Mouse (Mus musculus): ENCODE results near the gene Cd69.

The Cd69 gene

GRCm38 (mm10) chr6:129275220-129275619 is at the start of gene Cd69:
Gene Cd69, minus strand, starts transcription at chr6:129275436.
- CTCF ChIA-PET: interaction anchor here (0.7 kb wide), 1 partner anchor 16 kb away, joined by 3 read pairs; no protein-coding TSS in a partner anchor

GRCm38 (mm10) chr6:129319331-129319730 is 44.1 kb upstream of the Cd69 start:
- CTCF ChIA-PET: interaction anchor here (0.6 kb wide), 1 partner anchor 54 kb away, joined by 3 read pairs; no protein-coding TSS in a partner anchor

- CTCF ChIA-PET: interaction anchor here (1.1 kb wide), 1 partner anchor 9 kb away, joined by 3 read pairs; no protein-coding TSS in a partner anchor
These were observed 43.2 kb upstream of the Cd69 start for GRCm38 (mm10) chr6:129318395-129318794.

- CTCF ChIA-PET: no interaction called here
These were observed 41.2 kb upstream of the Cd69 start for GRCm38 (mm10) chr6:129316463-129316862.

- CTCF ChIA-PET: no interaction called here
These were observed 40.5 kb upstream of the Cd69 start for GRCm38 (mm10) chr6:129315698-129316097.

GRCm38 (mm10) chr6:129314655-129315168 is 39.5 kb upstream of the Cd69 start:
- CTCF ChIA-PET: no interaction called here

GRCm38 (mm10) chr6:129312499-129312898 is 37.3 kb upstream of the Cd69 start:
- CTCF ChIA-PET: no interaction called here

- CTCF ChIA-PET: interaction anchor here (0.6 kb wide), 1 partner anchor 9 kb away, joined by 3 read pairs; no protein-coding TSS in a partner anchor
These were observed 28.9 kb upstream of the Cd69 start for GRCm38 (mm10) chr6:129304180-129304579.

GRCm38 (mm10) chr6:129288708-129289107 is 13.5 kb upstream of the Cd69 start:
- CTCF ChIA-PET: no interaction called here

- CTCF ChIA-PET: interaction anchor here (0.7 kb wide), 1 partner anchor 14 kb away, joined by 3 read pairs; no protein-coding TSS in a partner anchor
These were observed 9.3 kb upstream of the Cd69 start for GRCm38 (mm10) chr6:129284384-129285104.

- CTCF ChIA-PET: interaction anchor here (0.5 to 0.7 kb wide), 2 partner anchors 47 to 523 kb away, joined by 3 to 17 read pairs; no protein-coding TSS in a partner anchor
These were observed 8.0 kb upstream of the Cd69 start for GRCm38 (mm10) chr6:129283271-129283670.

GRCm38 (mm10) chr6:129276483-129276882 is 1.2 kb upstream of the Cd69 start:
- CTCF ChIA-PET: no interaction called here

- CTCF ChIA-PET: no interaction called here
These were observed 478 bp upstream of the Cd69 start for GRCm38 (mm10) chr6:129275624-129276203.

GRCm38 (mm10) chr6:129274476-129274875 is 760 bp downstream of the Cd69 start:
- CTCF ChIA-PET: interaction anchor here (0.7 kb wide), 2 partner anchors 14 to 15 kb away, joined by 3 read pairs; no protein-coding TSS in a partner anchor

- CTCF ChIA-PET: interaction anchor here (0.7 to 0.8 kb wide), 2 partner anchors 13 to 75 kb away, joined by 3 read pairs; no protein-coding TSS in a partner anchor
These were observed 1.6 kb downstream of the Cd69 start for GRCm38 (mm10) chr6:129273662-129274061.

- CTCF ChIA-PET: no interaction called here
These were observed 8.7 kb downstream of the Cd69 start for GRCm38 (mm10) chr6:129266438-129267022.

- CTCF ChIA-PET: interaction anchor here (0.7 kb wide), 2 partner anchors 54 to 171 kb away, joined by 3 read pairs; no protein-coding TSS in a partner anchor
These were observed 9.4 kb downstream of the Cd69 start for GRCm38 (mm10) chr6:129265821-129266220.

GRCm38 (mm10) chr6:129260940-129261339 is 14.3 kb downstream of the Cd69 start:
- CTCF ChIA-PET: interaction anchor here (0.6 to 1.4 kb wide), 8 partner anchors 13 to 411 kb away, joined by 3 to 13 read pairs (median 4); no protein-coding TSS in a partner anchor

- CTCF ChIA-PET: interaction anchor here (0.6 to 1.6 kb wide), 7 partner anchors 35 to 410 kb away, joined by 3 to 13 read pairs (median 4); no protein-coding TSS in a partner anchor
These were observed 15.2 kb downstream of the Cd69 start for GRCm38 (mm10) chr6:129260034-129260433.

- CTCF ChIA-PET: interaction anchor here (0.7 to 1.4 kb wide), 6 partner anchors 76 to 406 kb away, joined by 3 to 4 read pairs (median 3); partner anchors contain the start of gene Clec2d
These were observed 19.2 kb downstream of the Cd69 start for GRCm38 (mm10) chr6:129256018-129256417.

GRCm38 (mm10) chr6:129254949-129255602 is 20.2 kb downstream of the Cd69 start:
- CTCF ChIA-PET: interaction anchor here (0.7 to 1.4 kb wide), 6 partner anchors 77 to 405 kb away, joined by 3 to 4 read pairs (median 3); no protein-coding TSS in a partner anchor

All from spleen, embryonic (tissue).